Mouse (Mus musculus) midbrain, embryonic 12.5 days (tissue): Measurements from ENCODE around the gene Trim75. TPM values are rescaled to one million over a fixed set of nuclear protein-coding genes. Genes with fewer than 3 reads are reported as not detected.
"Not testable (repeated sequence)": the region's sequence is repeated elsewhere in the genome, so short reads cannot be mapped to it uniquely, and the experiment has no call there.

ENCODE experiments used
- ATAC-seq: fragments of 200-750 bp; cut with Nextera tagmentation; 2 replicates; pipeline ENCODE4 v1.8.0; 2017; ENCODE audit warnings: low read depth, moderate TSS enrichment, moderate library complexity; ENCODE audit not compliant: low FRiP score
- H3K27ac ChIP-seq: fragments of 300-500 bp; sonication (generic); replicated peaks from 2 replicates; pipeline ENCODE4 v1.5.1; 2016; ENCODE audit warnings: mild to moderate bottlenecking
- H3K27me3 ChIP-seq: fragments of 300-500 bp; sonication (generic); 2 replicates; pipeline ENCODE4 v1.6.1; 2016; ENCODE audit warnings: mild to moderate bottlenecking
- H3K36me3 ChIP-seq: fragments of 300-500 bp; sonication (generic); 2 replicates; pipeline ENCODE4 v1.6.1; 2016
- H3K4me1 ChIP-seq: fragments of 300-500 bp; sonication (generic); 2 replicates; pipeline ENCODE4 v1.6.1; 2016
- H3K4me2 ChIP-seq: fragments of 300-500 bp; sonication (generic); replicated peaks from 2 replicates; pipeline ENCODE4 v1.6.1; 2016; ENCODE audit warnings: mild to moderate bottlenecking, moderate library complexity
- H3K4me3 ChIP-seq: fragments of 300-500 bp; sonication (generic); 2 replicates; pipeline ENCODE4 v1.5.1; 2016; ENCODE audit warnings: mild to moderate bottlenecking
- H3K9ac ChIP-seq: fragments of 300-500 bp; sonication (generic); replicated peaks from 2 replicates; pipeline ENCODE4 v1.6.1; 2016; ENCODE audit warnings: mild to moderate bottlenecking, moderate library complexity
- H3K9me3 ChIP-seq: fragments of 300-500 bp; sonication (generic); 2 replicates; pipeline ENCODE4 v1.6.1; 2016; ENCODE audit warnings: mild to moderate bottlenecking
- WGBS: fragments of 180-500 bp; shearing (Covaris S2); methylation state at CpG from one replicate; pipeline ENCODE4 v1.1.7; 2016; 5-methylcytosine and 5-hydroxymethylcytosine counted together
- polyA plus RNA-seq: library from polyadenylated mRNA; unstranded; fragments of >200 nt; fragmentation: Nextera tagmentation; extraction: Ambion mirVana; gene quantifications from 2 replicates; pipeline ENCODE4 v1.2.1, GENCODE M21; 2016

The Trim75 gene
- polyA plus RNA-seq: not detected in 2 replicates

- Histone ChIP-seq H3K4me3 (no peak within 1 kb of the TSS), H3K9ac (no peak within 1 kb of the TSS), H3K27ac (no peak within 1 kb of the TSS), H3K36me3 (no peaks in the 10 kb centered on the region), H3K4me1 (no peaks in the 10 kb centered on the region), H3K27me3 (no peaks in the 10 kb centered on the region), H3K9me3 (0 out of 2 replicates have a peak, but pooled peaks cover 2% of the 10 kb centered on the region), H3K4me2 (no peak within 1 kb of the TSS)
- WGBS: 91% methylated on average over 4 of the region's 4 CpGs
- no peak for ATAC-seq
Observed at GRCm38 (mm10) chr8:64987731-64988130, at the start of gene Trim75. Gene Trim75, minus strand, starts transcription at chr8:64987831.

- Histone ChIP-seq H3K4me1 (peaks cover 20% of the 10 kb centered on the region), H3K9ac (no peak within 1 kb of the TSS; the same call in 1 of the 2 replicates), H3K27ac (no peak within 1 kb of the TSS), H3K4me3 (peak within 1 kb of the TSS; percentile 34), H3K27me3 (peaks cover 6% of the 10 kb centered on the region), H3K36me3 (no peaks in the 10 kb centered on the region), H3K9me3 (no peaks in the 10 kb centered on the region), H3K4me2 (peak within 1 kb of the TSS; percentile 55)
- peak; percentile 90 for ATAC-seq
- under 1% methylated on average over 8 of the region's 8 CpGs for WGBS
Observed at GRCm38 (mm10) chr8:65037117-65037533, 49.5 kb upstream of the Trim75 start, which contains the start of gene Apela. Gene Apela, minus strand, starts transcription at chr8:65037336.

GRCm38 (mm10) chr8:65034136-65034535 is 46.5 kb upstream of the Trim75 start:
- Histone ChIP-seq H3K27ac (no peak overlapping the region), H3K27me3 (peaks cover 6% of the 10 kb centered on the region), H3K9ac (no peak overlapping the region), H3K4me3 (no peak overlapping the region), H3K4me1 (peaks cover 20% of the 10 kb centered on the region), H3K9me3 (no peaks in the 10 kb centered on the region), H3K36me3 (no peaks in the 10 kb centered on the region), H3K4me2 (no peak overlapping the region)
- WGBS: 51% methylated on average over 2 of the region's 2 CpGs
- ATAC-seq: no peak

GRCm38 (mm10) chr8:65033056-65033455 is 45.4 kb upstream of the Trim75 start:
- no peak overlapping the region for H3K27ac ChIP-seq
- H3K9ac ChIP-seq: no peak overlapping the region
- H3K36me3 ChIP-seq: no peaks in the 10 kb centered on the region
- 87% methylated on average over 13 of the region's 13 CpGs for WGBS
- no peaks in the 10 kb centered on the region for H3K9me3 ChIP-seq
- H3K4me2 ChIP-seq: no peak overlapping the region
- H3K27me3 ChIP-seq: peaks cover 6% of the 10 kb centered on the region
- H3K4me1 ChIP-seq: peaks cover 20% of the 10 kb centered on the region
- no peak overlapping the region for H3K4me3 ChIP-seq
- no peak for ATAC-seq

GRCm38 (mm10) chr8:65032107-65032506 is 44.5 kb upstream of the Trim75 start:
- peaks cover 18% of the 10 kb centered on the region for H3K4me1 ChIP-seq
- ATAC-seq: no peak
- H3K4me2 ChIP-seq: no peak overlapping the region
- no peaks in the 10 kb centered on the region for H3K9me3 ChIP-seq
- H3K9ac ChIP-seq: no peak overlapping the region
- peaks cover 6% of the 10 kb centered on the region for H3K27me3 ChIP-seq
- H3K27ac ChIP-seq: no peak overlapping the region
- no peak overlapping the region for H3K4me3 ChIP-seq
- 89% methylated on average over 1 of the region's 1 CpGs for WGBS
- no peaks in the 10 kb centered on the region for H3K36me3 ChIP-seq

GRCm38 (mm10) chr8:65030735-65031485 is 43.3 kb upstream of the Trim75 start:
- Histone ChIP-seq H3K4me2 (no peak overlapping the region), H3K9me3 (no peaks in the 10 kb centered on the region), H3K4me1 (peaks cover 15% of the 10 kb centered on the region), H3K9ac (no peak overlapping the region), H3K27me3 (peaks cover 6% of the 10 kb centered on the region), H3K4me3 (no peak overlapping the region), H3K36me3 (no peaks in the 10 kb centered on the region), H3K27ac (no peak overlapping the region)
- ATAC-seq: peak; percentile 21; the same call in 1 of the 2 replicates
- 81% methylated on average over 4 of the region's 4 CpGs for WGBS

- Histone ChIP-seq H3K4me1 (peaks cover 7% of the 10 kb centered on the region), H3K36me3 (no peaks in the 10 kb centered on the region), H3K4me2 (no peak overlapping the region), H3K9me3 (no peaks in the 10 kb centered on the region), H3K27me3 (no peaks in the 10 kb centered on the region), H3K4me3 (no peak overlapping the region), H3K27ac (no peak overlapping the region), H3K9ac (no peak overlapping the region)
- 85% methylated on average over 4 of the region's 4 CpGs for WGBS
- no peak for ATAC-seq
Observed at GRCm38 (mm10) chr8:65029776-65030175, 42.1 kb upstream of the Trim75 start.

- 67% methylated on average over 12 of the region's 12 CpGs for WGBS
- Histone ChIP-seq H3K27me3 (no peaks in the 10 kb centered on the region), H3K36me3 (no peaks in the 10 kb centered on the region), H3K9me3 (no peaks in the 10 kb centered on the region), H3K4me2 (no peak overlapping the region), H3K4me1 (peaks cover under 1% of the 10 kb centered on the region; the same call in 1 of the 2 replicates), H3K27ac (no peak overlapping the region), H3K9ac (no peak overlapping the region), H3K4me3 (no peak overlapping the region)
- no peak for ATAC-seq
Observed at GRCm38 (mm10) chr8:65028959-65029686, 41.5 kb upstream of the Trim75 start.

- Histone ChIP-seq H3K9ac (no peak overlapping the region), H3K4me1 (no peaks in the 10 kb centered on the region), H3K36me3 (no peaks in the 10 kb centered on the region), H3K27me3 (no peaks in the 10 kb centered on the region), H3K4me3 (no peak overlapping the region), H3K4me2 (no peak overlapping the region), H3K27ac (no peak overlapping the region), H3K9me3 (no peaks in the 10 kb centered on the region)
- 51% methylated on average over 8 of the region's 8 CpGs for WGBS
- peak; percentile 49; the same call in 1 of the 2 replicates for ATAC-seq
Observed at GRCm38 (mm10) chr8:65022485-65022884, 34.9 kb upstream of the Trim75 start.

- H3K9me3 ChIP-seq: no peaks in the 10 kb centered on the region
- no peak within 1 kb of the TSS for H3K4me3 ChIP-seq
- no peaks in the 10 kb centered on the region for H3K27me3 ChIP-seq
- no peak within 1 kb of the TSS for H3K27ac ChIP-seq
- H3K4me2 ChIP-seq: no peak within 1 kb of the TSS
- no peak for ATAC-seq
- no peaks in the 10 kb centered on the region for H3K4me1 ChIP-seq
- WGBS: 93% methylated on average over 8 of the region's 8 CpGs
- H3K36me3 ChIP-seq: no peaks in the 10 kb centered on the region
- no peak within 1 kb of the TSS for H3K9ac ChIP-seq
Observed at GRCm38 (mm10) chr8:65018423-65018822, 30.8 kb upstream of the Trim75 start, which contains the start of the genes Trim61 and Trim60. Gene Trim61, minus strand, starts transcription at chr8:65018523. Gene Trim60, minus strand, starts transcription at chr8:65018584.

GRCm38 (mm10) chr8:65007616-65008015 is 20.0 kb upstream of the Trim75 start:
- not testable (repeated sequence) for H3K36me3 ChIP-seq, H3K9me3 ChIP-seq, ATAC-seq, H3K9ac ChIP-seq, H3K27ac ChIP-seq, H3K4me2 ChIP-seq, H3K27me3 ChIP-seq, H3K4me1 ChIP-seq, H3K4me3 ChIP-seq
- WGBS: 83% methylated on average over 6 of the region's 6 CpGs

- H3K9me3 ChIP-seq: no peaks in the 10 kb centered on the region
- H3K27ac ChIP-seq: no peak overlapping the region
- no peak overlapping the region for H3K4me3 ChIP-seq
- no peak for ATAC-seq
- 89% methylated on average over 4 of the region's 4 CpGs for WGBS
- H3K36me3 ChIP-seq: no peaks in the 10 kb centered on the region
- no peaks in the 10 kb centered on the region for H3K4me1 ChIP-seq
- no peaks in the 10 kb centered on the region for H3K27me3 ChIP-seq
- H3K9ac ChIP-seq: no peak overlapping the region
- H3K4me2 ChIP-seq: no peak overlapping the region
Observed at GRCm38 (mm10) chr8:64998806-64999365, 11.3 kb upstream of the Trim75 start.
